Mouse (Mus musculus) forebrain, embryonic 14.5 days (tissue): ENCODE measurements around the gene Alx3. TPM values are rescaled to one million over a fixed set of nuclear protein-coding genes. Genes with fewer than 3 reads are reported as not detected.

Source experiments
- ATAC-seq: fragments of 200-750 bp; cut with Nextera tagmentation; 2 replicates; pipeline ENCODE4 v1.8.0; 2017; ENCODE audit warnings: mild to moderate bottlenecking, moderate library complexity
- DNase-seq: peaks from one replicate; pipeline ENCODE4 v3.0.0-alpha.2; 2015; ENCODE audit warnings: low spot score
- H3K27ac ChIP-seq: fragments of 300-500 bp; sonication (generic); 2 replicates; pipeline ENCODE4 v1.5.1; 2014; ENCODE audit warnings: low read depth, mild to moderate bottlenecking, control low read depth, low read length, moderate library complexity
- H3K27me3 ChIP-seq: fragments of 300-500 bp; sonication (generic); replicated peaks from 2 replicates; pipeline ENCODE4 v1.6.1; 2014; ENCODE audit warnings: low read length, control low read depth, mixed read lengths; ENCODE audit not compliant: control insufficient read depth, insufficient read depth
- H3K36me3 ChIP-seq: fragments of 300-500 bp; sonication (generic); 2 replicates; pipeline ENCODE4 v1.6.1; 2014; ENCODE audit warnings: low read length, control low read depth; ENCODE audit not compliant: control insufficient read depth, insufficient read depth
- H3K4me1 ChIP-seq: fragments of 300-500 bp; sonication (generic); 2 replicates; pipeline ENCODE4 v1.6.1; 2014; ENCODE audit warnings: antibody characterized with exemption, low read length, control low read depth; ENCODE audit not compliant: control insufficient read depth, insufficient read depth
- H3K4me2 ChIP-seq: fragments of 300-500 bp; sonication (generic); 2 replicates; pipeline ENCODE4 v1.6.1; 2014; ENCODE audit warnings: mild to moderate bottlenecking, control low read depth, low read length
- H3K4me3 ChIP-seq: fragments of 300-500 bp; sonication (generic); 2 replicates; pipeline ENCODE4 v1.5.1; 2014; ENCODE audit warnings: low read depth, low read length, control low read depth
- H3K9ac ChIP-seq: fragments of 300-500 bp; sonication (generic); 2 replicates; pipeline ENCODE4 v1.6.1; 2014; ENCODE audit warnings: mild to moderate bottlenecking, low read length, control low read depth, moderate library complexity
- H3K9me3 ChIP-seq: fragments of 300-500 bp; sonication (generic); replicated peaks from 2 replicates; pipeline ENCODE4 v1.6.1; 2016; ENCODE audit warnings: low read length, control low read depth, mixed read lengths; ENCODE audit not compliant: control insufficient read depth
- WGBS: fragments of 180-500 bp; shearing (Covaris S2); extraction: QIAGEN DNeasy Blood & Tissue Kit; methylation state at CpG from one replicate; pipeline ENCODE4 v1.1.7; 2014; 5-methylcytosine and 5-hydroxymethylcytosine counted together
- polyA plus RNA-seq: library from polyadenylated mRNA; unstranded; fragments of >200 nt; fragmentation: Nextera tagmentation; extraction: Ambion mirVana; gene quantifications from 2 replicates; pipeline ENCODE4 v1.2.1, GENCODE M21; 2014

Alx3 gene
- polyA plus RNA-seq, 1 experiment from 2014 or later, result 2.6 TPM

DNA sequence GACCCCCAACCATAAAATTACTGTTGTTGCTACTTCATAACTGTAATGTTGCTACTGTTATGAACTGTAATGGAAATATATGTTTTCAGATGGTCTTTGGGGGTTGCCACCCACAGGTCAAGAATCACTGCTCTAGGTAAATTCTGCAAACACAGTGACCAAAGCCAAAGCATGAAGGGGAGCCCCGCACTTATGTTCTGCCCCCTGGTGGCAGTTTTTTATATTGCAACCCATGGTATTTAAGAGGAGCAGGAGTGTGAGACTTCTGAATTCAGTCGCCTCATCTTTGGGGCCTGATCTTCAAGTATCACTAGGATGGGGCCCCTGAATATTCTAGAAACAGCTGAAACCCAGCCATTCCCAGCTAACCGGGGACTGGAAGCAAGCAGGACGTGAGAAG, 15.4 kb upstream of the Alx3 start:
- H3K9ac ChIP-seq, result no peak overlapping the region
- H3K4me1 ChIP-seq, result no peaks in the 10 kb centered on the region
- H3K27me3 ChIP-seq, result peaks cover 41% of the 10 kb centered on the region
- 0 out of 2 replicates have a peak, but pooled peaks have one; percentile 42 for ATAC-seq
- no peak overlapping the region for H3K27ac ChIP-seq
- H3K4me3 ChIP-seq, result no peak overlapping the region
- WGBS, result 4% methylated on average over 4 of the region's 4 CpGs
- no peaks in the 10 kb centered on the region for H3K9me3 ChIP-seq
- DNase-seq, result peak; percentile 76
- no peak overlapping the region for H3K4me2 ChIP-seq
- no peaks in the 10 kb centered on the region for H3K36me3 ChIP-seq

GRCm38 (mm10) chr3:107581103-107582010, 13.5 kb upstream of the Alx3 start:
- no peaks in the 10 kb centered on the region for H3K36me3 ChIP-seq

DNA sequence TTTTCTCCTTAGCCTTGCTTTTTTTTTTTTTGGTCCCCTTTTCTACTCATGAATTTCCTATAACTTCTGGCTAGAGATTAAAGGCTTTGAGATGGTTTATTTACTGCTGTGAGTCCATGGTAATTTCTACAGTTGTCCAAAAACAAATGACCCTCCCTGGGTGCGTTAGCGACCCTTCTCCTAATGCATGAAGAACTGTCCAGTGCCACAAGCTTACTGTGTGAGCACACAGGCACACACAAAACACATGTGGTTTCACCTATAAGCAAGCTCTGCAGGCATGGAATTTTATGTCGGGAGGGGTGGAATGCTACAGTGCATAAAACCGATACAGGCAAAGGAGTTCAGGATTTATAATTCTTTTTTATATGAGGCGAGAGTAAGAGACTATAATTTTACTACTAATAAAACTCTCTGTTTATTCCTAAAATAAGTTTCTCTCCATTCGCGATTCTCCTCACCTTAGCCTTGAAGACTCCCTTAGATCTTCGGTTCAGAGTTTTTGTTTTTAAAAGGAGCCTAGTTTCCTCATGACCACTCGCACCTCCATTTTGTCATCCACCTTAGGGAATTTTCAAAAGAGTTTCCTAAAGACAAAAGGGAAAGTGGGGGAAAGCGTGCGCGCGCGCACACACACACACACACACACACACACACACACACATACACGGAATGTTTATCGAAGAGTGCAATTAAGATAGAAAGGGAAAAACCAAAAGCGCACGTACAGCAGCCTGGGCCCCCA, 12.5 kb upstream of the Alx3 start:
- H3K27me3 ChIP-seq, result peaks cover 62% of the 10 kb centered on the region
- H3K4me3 ChIP-seq, result peak overlapping the region; percentile 17
- no peaks in the 10 kb centered on the region for H3K36me3 ChIP-seq
- H3K9ac ChIP-seq, result no peak overlapping the region
- no peaks in the 10 kb centered on the region for H3K4me1 ChIP-seq
- no peaks in the 10 kb centered on the region for H3K9me3 ChIP-seq
- under 1% methylated on average over 18 of the region's 18 CpGs for WGBS
- ATAC-seq (no peak), DNase-seq (no peak)
- H3K27ac ChIP-seq, result no peak overlapping the region
- H3K4me2 ChIP-seq, result peak overlapping the region; percentile 38

More at GRCm38 (mm10) chr3:107581103-107582010, 13.5 kb upstream of the Alx3 start:
- Histone ChIP-seq H3K9me3 (no peaks in the 10 kb centered on the region), H3K4me3 (no peak overlapping the region), H3K27ac (no peak overlapping the region), H3K4me1 (no peaks in the 10 kb centered on the region), H3K4me2 (no peak overlapping the region), H3K9ac (no peak overlapping the region), H3K27me3 (peaks cover 53% of the 10 kb centered on the region)
- ATAC-seq (no peak), DNase-seq (no peak)
- WGBS, result 3% methylated on average over 15 of the region's 15 CpGs

GRCm38 (mm10) chr3:107582875-107583767, 11.7 kb upstream of the Alx3 start:
- Histone ChIP-seq H3K36me3 (no peaks in the 10 kb centered on the region), H3K9me3 (no peaks in the 10 kb centered on the region), H3K4me2 (peak overlapping the region; percentile 38), H3K27ac (no peak overlapping the region), H3K4me3 (peak overlapping the region; percentile 17), H3K27me3 (peaks cover 66% of the 10 kb centered on the region), H3K4me1 (no peaks in the 10 kb centered on the region), H3K9ac (no peak overlapping the region)
- peak; percentile 20 for DNase-seq
- under 1% methylated on average over 65 of the region's 65 CpGs for WGBS
- peak; percentile 48; the same call in 1 of the 2 replicates for ATAC-seq

- no peak for ATAC-seq
- H3K4me2 ChIP-seq, result no peak overlapping the region
- no peaks in the 10 kb centered on the region for H3K4me1 ChIP-seq
- 0% methylated on average over 1 of the region's 1 CpGs for WGBS
- H3K27me3 ChIP-seq, result peaks cover 70% of the 10 kb centered on the region
- no peaks in the 10 kb centered on the region for H3K36me3 ChIP-seq
- no peak overlapping the region for H3K27ac ChIP-seq
- no peaks in the 10 kb centered on the region for H3K9me3 ChIP-seq
- no peak overlapping the region for H3K9ac ChIP-seq
- DNase-seq, result no peak
- H3K4me3 ChIP-seq, result no peak overlapping the region
Measured at GRCm38 (mm10) chr3:107583893-107584292, 10.9 kb upstream of the Alx3 start.

- Histone ChIP-seq H3K9ac (no peak overlapping the region), H3K9me3 (no peaks in the 10 kb centered on the region), H3K4me3 (no peak overlapping the region), H3K36me3 (no peaks in the 10 kb centered on the region), H3K27me3 (peaks cover 58% of the 10 kb centered on the region), H3K4me2 (no peak overlapping the region), H3K4me1 (no peaks in the 10 kb centered on the region), H3K27ac (no peak overlapping the region)
- ATAC-seq (no peak), DNase-seq (no peak)
- 75% methylated on average over 6 of the region's 6 CpGs for WGBS
Measured at GRCm38 (mm10) chr3:107586504-107586903, 8.3 kb upstream of the Alx3 start.

- H3K4me1 ChIP-seq, result peaks cover 8% of the 10 kb centered on the region
- DNase-seq (no peak), ATAC-seq (no peak)
- H3K9ac ChIP-seq, result no peak overlapping the region
- H3K36me3 ChIP-seq, result no peaks in the 10 kb centered on the region
- H3K9me3 ChIP-seq, result no peaks in the 10 kb centered on the region
- no peak overlapping the region for H3K27ac ChIP-seq
- no peak overlapping the region for H3K4me3 ChIP-seq
- WGBS, result 57% methylated on average over 1 of the region's 1 CpGs
- H3K27me3 ChIP-seq, result peaks cover 62% of the 10 kb centered on the region
- H3K4me2 ChIP-seq, result no peak overlapping the region
Measured at GRCm38 (mm10) chr3:107591612-107592011, 3.2 kb upstream of the Alx3 start.

DNA sequence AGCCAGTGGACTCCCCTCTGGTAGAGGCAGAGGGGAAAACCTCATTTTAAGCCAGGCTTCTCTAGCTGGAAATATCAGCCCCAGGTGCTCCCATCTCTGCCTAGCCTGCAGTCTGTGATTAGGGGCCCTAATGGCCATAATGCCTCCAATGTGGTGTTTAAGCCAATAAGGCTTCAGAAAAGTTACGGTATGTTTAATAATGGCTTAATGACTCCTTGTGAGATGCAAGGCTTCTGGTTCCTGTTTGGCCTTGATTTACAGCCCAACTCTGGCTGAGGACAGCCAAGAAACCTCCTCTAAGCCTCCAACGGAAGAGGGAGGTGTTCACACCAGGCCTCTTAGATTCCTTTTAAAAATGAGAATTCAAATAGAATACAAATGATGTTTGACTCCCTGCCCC, 1.2 kb upstream of the Alx3 start:
- peaks cover 65% of the 10 kb centered on the region for H3K27me3 ChIP-seq
- H3K9ac ChIP-seq, result no peak overlapping the region
- no peak for DNase-seq

More for the DNA sequence above, 1.2 kb upstream of the Alx3 start:
- no peak overlapping the region for H3K4me2 ChIP-seq
- H3K36me3 ChIP-seq, result no peaks in the 10 kb centered on the region
- H3K27ac ChIP-seq, result no peak overlapping the region
- H3K4me1 ChIP-seq, result peaks cover 8% of the 10 kb centered on the region
- WGBS, result 54% methylated on average over 2 of the region's 2 CpGs
- H3K4me3 ChIP-seq, result no peak overlapping the region
- H3K9me3 ChIP-seq, result no peaks in the 10 kb centered on the region
- no peak for ATAC-seq
